Mouse (Mus musculus) brain, adult 2 months (tissue): ENCODE data around the gene Lrrc4.

Source experiments
- DNase-seq: peaks from one replicate; pipeline ENCODE4 v3.0.0; 2011; ENCODE audit warnings: low read depth, low spot score

The Lrrc4 gene

DNA sequence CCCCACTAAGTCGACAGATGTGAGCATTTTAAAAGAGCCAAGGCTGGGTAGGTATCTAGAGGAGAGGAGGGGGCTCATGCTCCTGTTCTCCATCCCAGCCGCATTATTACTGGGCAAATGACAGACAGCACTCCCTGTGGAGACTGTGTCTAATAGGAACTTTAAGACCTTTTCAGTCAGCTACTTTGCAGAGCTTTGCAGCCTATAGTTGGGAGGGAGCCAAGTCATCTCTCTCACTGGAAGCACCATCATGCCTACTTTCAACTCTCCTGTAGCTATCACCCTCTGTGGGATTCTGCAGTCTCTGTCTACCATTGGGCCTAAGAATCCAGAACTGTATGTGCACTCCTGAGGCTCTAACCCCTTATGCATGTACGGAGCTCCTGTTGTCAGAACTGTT lies 5.7 kb downstream of the Lrrc4 start:
- peak; percentile 66 for DNase-seq

- no peak for DNase-seq
Observed at GRCm38 (mm10) chr6:28823802-28824201, 7.7 kb downstream of the Lrrc4 start.

- DNase-seq: no peak
Observed at GRCm38 (mm10) chr6:28823375-28823774, 8.2 kb downstream of the Lrrc4 start.

GRCm38 (mm10) chr6:28822296-28822695 lies 9.3 kb downstream of the Lrrc4 start:
- no peak for DNase-seq

DNA sequence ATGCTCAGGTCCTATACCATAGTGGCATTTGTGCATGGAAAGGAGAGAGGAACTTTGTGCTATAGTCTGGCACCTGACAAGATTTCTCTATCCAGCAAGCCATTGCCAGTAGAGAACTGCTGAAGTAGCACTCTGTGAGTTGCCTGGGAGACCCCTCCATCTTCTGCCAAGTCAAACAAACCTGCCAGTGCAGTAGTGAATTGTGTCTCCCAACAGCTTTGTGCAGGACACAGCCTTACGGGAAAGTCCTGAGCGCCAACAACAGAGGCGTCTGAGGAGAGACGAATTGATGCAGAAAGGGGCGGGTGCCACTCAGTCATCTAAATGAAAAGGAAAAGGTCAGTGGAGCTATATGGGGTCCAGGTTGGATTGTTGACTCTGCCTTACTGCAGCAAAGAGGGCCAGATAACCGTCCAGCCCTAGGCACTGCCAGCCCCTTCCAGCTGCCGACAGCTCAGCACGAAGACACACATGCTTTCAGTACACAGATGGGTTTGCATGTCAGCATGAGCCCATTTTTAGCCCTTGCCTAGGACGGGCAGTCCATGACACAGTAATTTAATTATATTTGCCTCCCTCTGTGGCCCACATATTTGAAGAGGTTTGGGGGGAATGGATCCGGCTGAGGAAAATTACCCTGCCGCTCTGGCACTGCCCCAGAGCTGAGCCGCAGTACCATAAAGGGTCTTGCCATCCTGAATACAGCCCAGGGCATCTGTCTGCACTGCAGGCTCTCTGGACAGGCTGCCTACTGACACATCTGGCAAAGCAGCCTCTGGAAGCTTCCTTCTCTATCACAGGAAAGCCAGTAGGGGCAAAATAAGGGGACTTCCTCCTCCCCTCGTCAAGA lies 11.8 kb downstream of the Lrrc4 start:
- DNase-seq: no peak

DNA sequence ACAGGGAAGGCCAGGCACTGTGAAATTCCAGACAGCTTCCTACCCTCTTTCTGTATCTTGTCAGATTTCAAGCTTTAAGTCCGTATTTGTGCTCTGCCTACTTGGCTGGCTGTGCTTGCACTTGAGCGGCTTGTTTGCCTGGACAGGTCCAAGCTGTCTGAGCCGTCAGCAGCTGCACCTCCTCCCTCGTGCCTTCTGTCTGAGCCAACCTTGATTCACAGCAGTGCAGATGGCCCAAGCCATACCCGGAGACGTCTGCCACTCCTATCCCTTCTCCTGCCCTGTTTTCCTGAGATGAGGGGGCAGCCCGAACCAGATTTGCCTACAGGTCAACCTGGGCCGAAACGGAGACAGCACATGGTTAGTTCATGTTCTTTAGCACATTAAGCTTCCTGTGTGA lies 14.5 kb downstream of the Lrrc4 start:
- peak; percentile 95 for DNase-seq

DNA sequence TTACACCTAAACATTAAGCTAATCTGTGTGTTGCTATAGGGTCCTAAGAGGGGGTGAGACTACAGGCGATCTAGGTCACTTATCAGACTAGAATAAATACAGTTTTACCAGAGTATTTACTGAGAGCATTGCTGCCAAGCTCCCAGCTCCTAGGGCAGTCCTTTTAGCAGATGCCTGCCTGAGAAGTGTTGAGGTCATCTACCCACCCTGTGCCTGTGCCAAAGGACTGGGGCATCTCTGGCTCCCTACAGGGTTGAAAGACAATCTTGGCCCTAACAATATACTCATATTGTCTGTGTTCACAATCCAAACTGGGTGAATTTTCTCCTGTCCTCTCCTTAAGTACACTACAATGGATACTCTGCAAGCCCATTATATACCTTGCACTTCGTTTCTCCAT lies 16.7 kb downstream of the Lrrc4 start:
- DNase-seq: peak; percentile 77

DNA sequence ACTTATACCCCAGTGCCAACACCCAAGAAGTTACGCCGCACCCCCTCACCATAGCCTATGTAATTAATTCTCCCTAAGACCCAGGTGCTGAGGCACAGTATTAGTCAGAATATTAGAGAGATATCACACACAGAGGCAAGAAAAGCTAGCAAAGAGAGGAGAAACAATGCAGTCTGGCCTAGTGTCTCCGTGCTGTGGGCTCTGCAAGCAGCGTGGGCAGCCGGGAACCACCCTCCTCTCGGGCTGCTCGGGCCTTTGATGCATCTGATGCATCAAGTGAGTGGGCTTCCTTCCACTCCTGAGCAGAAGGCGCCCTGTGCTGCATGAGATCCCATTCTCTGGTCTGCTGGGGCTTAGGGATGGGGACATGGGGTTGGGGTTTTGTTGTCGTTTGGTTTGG lies 18.5 kb downstream of the Lrrc4 start:
- peak; percentile 83 for DNase-seq

- no peak for DNase-seq
Observed at GRCm38 (mm10) chr6:28804751-28805150, 26.8 kb downstream of the Lrrc4 start.

GRCm38 (mm10) chr6:28803678-28804279 lies 27.8 kb downstream of the Lrrc4 start:
- peak; percentile 85 for DNase-seq

DNA sequence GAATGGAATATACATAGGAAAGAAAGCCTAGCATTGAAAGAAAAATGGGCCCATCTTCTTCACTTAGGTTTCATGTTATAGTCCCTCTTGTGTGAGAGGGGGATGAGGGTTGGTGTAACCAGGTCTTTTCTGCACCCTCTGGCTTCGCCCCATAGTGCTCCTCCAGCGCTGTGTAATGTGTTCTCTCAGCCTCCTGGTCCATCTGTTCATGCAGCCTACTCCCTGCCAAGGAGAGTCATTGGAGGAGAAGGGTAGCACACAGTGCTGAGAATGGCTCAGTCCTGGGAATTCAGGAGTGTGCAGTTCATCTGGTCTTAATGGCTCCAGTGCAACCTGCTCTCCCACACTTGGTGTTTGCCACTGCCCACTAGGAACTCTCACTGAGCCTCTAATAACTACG lies 30.6 kb downstream of the Lrrc4 start:
- peak; percentile 97 for DNase-seq

- no peak for DNase-seq
Observed at GRCm38 (mm10) chr6:28799818-28800217, 31.7 kb downstream of the Lrrc4 start.

DNA sequence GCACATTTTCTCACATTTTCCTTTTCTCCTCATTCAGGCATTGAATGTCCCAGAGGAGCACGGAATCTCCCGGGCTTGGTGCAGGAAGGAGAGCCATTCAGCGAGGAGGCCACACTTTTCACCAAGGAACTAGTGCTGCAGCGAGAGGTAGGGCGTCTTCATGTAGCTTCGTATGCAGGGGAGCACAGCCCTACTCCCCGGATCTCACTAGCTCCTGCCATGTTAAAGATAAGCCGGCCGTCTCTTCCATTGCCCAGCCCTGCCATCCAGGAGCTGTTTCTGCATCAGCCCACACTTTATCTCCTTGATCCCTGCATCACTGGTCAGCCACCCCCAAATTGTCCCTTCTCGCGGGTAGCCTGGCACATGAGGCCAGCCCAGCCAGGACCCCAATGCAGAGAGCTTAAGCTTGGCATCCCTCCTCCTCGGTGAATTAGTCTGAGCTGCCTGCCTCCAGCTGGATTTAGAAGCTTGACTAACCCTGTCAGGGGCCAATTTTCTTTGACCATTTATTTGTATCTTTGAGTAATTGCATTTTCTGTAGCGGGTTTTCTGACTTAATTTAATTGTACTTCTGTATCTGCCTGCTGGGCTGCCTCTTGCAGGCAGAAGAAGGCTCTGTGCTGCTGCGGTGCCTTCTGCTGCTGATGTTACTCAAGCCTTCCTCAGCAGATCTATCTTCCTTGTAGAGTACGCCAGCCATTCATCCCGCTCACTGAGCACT lies 35.6 kb downstream of the Lrrc4 start:
- no peak for DNase-seq

GRCm38 (mm10) chr6:28795380-28795779 lies 36.2 kb downstream of the Lrrc4 start:
- DNase-seq: no peak

DNA sequence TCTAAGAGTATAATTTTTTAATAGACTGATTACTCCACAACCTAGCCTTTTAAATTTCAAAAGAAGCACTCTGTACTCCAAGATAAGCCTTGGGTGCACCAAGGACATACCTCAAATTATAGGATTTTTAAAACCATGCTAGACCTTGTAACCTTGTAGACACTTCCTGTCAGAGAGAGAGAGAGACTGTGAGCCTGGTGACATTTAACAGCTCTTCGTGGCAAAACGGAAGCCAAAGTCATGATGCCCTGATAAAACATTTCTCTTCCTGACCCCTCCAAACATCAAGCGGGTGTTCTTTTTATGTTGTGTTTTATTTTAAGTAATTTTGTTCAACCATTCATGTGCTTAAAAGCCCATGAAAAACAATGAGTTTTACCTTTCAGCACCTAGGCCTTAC lies 39.7 kb downstream of the Lrrc4 start:
- DNase-seq: no peak

DNA sequence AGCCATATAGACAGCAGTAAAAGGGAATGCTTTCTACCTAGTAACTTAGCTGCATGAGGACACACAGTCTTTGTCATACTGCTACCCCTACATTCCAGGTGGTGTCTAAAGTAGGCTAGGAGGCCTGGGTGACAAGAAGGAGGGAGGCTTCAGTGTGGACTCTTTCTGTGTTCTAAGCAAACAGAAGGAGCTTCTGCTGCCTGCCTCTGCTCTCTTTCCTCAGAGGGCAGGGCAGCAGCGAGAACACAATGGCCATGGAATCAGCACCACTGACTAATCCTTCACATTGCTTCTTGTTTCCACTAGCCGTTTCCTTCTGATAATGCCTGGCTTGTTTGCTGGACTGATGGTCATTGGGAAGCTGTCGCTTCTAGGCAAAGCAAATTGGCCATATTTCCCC lies 40.4 kb downstream of the Lrrc4 start:
- no peak for DNase-seq

DNA sequence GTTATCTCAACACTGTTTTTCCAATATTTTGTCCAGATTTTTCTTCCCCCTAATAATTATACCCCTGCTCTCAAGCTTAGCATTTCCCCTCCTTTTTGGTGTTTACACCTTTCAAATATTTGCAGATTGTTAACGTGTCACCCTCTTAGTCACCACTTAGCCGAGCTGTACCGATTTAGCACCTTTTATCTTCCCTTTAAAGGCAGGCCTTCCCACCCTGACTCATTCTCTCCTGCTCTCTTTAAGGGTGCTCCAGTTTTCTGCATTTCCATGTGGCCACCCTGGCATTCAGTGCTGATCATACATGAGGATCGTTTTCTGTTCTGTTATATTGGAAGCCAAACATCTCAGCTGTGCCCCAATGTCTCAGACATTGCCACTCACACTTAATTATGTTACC lies 41.9 kb downstream of the Lrrc4 start:
- peak; percentile 82 for DNase-seq

DNA sequence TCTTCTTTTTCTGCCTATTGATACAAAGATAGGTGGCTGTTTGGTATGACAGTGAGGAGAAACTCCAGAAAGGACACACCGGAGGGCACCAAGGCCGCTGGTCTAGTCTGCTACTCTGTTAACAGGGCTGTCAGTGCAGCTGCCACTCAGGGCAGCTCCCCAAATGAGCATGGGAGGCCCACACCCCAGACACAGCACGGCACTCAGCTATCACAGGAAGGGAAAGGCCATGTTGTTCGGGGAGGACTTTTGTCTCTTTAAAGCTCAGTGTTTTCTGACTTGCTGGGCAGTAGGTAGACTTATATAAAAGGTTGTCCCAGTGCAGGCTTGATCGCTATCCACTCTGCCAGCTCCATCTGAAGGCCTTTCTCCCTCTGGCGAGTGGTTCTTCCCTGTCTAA lies 44.4 kb downstream of the Lrrc4 start:
- no peak for DNase-seq

- DNase-seq: no peak
Observed at GRCm38 (mm10) chr6:28785770-28786169, 45.8 kb downstream of the Lrrc4 start.

GRCm38 (mm10) chr6:28783953-28784352 lies 47.6 kb downstream of the Lrrc4 start:
- DNase-seq: no peak

GRCm38 (mm10) chr6:28783082-28783647 lies 48.4 kb downstream of the Lrrc4 start:
- peak; percentile 53 for DNase-seq

DNA sequence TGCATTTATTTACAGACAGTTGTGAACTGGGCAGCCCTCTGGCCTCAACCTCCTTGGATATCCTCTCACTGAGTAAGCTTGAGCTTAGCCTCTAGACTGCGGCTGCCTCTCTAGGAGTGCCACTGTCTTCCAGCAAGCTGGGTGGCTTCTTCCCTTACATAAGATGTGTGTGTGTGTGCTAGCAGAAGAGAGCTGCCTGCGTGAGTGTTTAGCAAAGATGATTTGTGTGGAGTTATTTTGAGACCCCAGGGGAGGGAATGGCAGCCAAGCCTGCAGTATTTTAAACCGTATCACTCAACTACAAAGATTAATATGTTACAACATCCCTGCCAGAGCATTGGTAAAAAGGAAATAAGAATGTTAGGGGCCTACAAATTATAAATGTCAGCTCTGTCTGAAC lies 49.9 kb downstream of the Lrrc4 start:
- DNase-seq: peak; percentile 88
